Mouse (Mus musculus) hindbrain, embryonic 16.5 days (tissue): ENCODE results near the gene Gm42906. TPM values are rescaled to one million over a fixed set of nuclear protein-coding genes. Genes with fewer than 3 reads are reported as not detected.

Source experiments
- ATAC-seq: fragments of 200-750 bp; cut with Nextera tagmentation; 2 replicates; pipeline ENCODE4 v1.8.0; 2017; ENCODE audit warnings: moderate TSS enrichment, moderate library complexity
- H3K27ac ChIP-seq: fragments of 300-500 bp; sonication (generic); 2 replicates; pipeline ENCODE4 v1.5.1; 2014; ENCODE audit warnings: low read depth, mild to moderate bottlenecking, control low read depth, low read length, moderate library complexity
- H3K27me3 ChIP-seq: fragments of 300-500 bp; sonication (generic); replicated peaks from 2 replicates; pipeline ENCODE4 v1.6.1; 2014; ENCODE audit warnings: low read length; ENCODE audit not compliant: control insufficient read depth, insufficient read depth
- H3K36me3 ChIP-seq: fragments of 300-500 bp; sonication (generic); 2 replicates; pipeline ENCODE4 v1.6.1; 2014; ENCODE audit warnings: mild to moderate bottlenecking, low read length, moderate library complexity, mixed read lengths; ENCODE audit not compliant: control insufficient read depth, insufficient read depth
- H3K4me1 ChIP-seq: fragments of 300-500 bp; sonication (generic); 2 replicates; pipeline ENCODE4 v1.6.1; 2014; ENCODE audit warnings: low read depth, low read length; ENCODE audit not compliant: control insufficient read depth, insufficient read depth
- H3K4me2 ChIP-seq: fragments of 300-500 bp; sonication (generic); 2 replicates; pipeline ENCODE4 v1.6.1; 2014; ENCODE audit warnings: mild to moderate bottlenecking, low read length, control low read depth, moderate library complexity
- H3K4me3 ChIP-seq: fragments of 300-500 bp; sonication (generic); 2 replicates; pipeline ENCODE4 v1.5.1; 2014; ENCODE audit warnings: mild to moderate bottlenecking, low read length, control low read depth, moderate library complexity
- H3K9ac ChIP-seq: fragments of 300-500 bp; sonication (generic); 2 replicates; pipeline ENCODE4 v1.6.1; 2014; ENCODE audit warnings: low read depth, mild to moderate bottlenecking, control low read depth, low read length, moderate library complexity
- H3K9me3 ChIP-seq: fragments of 300-500 bp; sonication (generic); 2 replicates; pipeline ENCODE4 v1.6.1; 2014; ENCODE audit warnings: mild to moderate bottlenecking, low read length, moderate library complexity; ENCODE audit not compliant: control insufficient read depth
- WGBS: fragments of 180-500 bp; shearing (Covaris S2); extraction: QIAGEN DNeasy Blood & Tissue Kit; methylation state at CpG from one replicate; pipeline ENCODE4 v1.1.7; 2014; 5-methylcytosine and 5-hydroxymethylcytosine counted together
- polyA plus RNA-seq: library from polyadenylated mRNA; unstranded; fragments of >200 nt; fragmentation: Nextera tagmentation; extraction: Ambion mirVana; gene quantifications from 2 replicates; pipeline ENCODE4 v1.2.1, GENCODE M21; 2015

The Gm42906 gene
- polyA plus RNA-seq, 1 experiment from 2014 or later = not detected

DNA sequence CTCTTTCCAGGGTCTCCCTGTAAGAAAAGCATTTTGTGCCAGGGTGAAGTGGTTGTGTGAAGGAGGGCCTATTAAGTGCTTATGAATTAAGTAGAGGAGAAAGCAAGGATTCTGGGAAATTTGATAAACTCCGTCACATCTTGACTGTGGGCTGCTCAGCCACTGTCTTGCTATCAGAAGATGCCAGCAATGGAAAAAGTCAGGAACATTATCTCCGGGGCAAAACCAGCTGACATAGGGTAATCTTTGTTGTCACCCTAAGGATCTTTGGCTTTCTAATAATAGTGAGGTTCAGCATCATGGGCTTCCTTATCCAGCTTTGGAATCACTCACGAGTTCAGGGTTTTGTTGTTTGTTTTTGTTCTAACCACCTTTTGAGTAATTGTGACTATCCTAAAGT lies 14.3 kb downstream of the Gm42906 start:
- no peak for ATAC-seq
- H3K27ac ChIP-seq = no peak overlapping the region

DNA sequence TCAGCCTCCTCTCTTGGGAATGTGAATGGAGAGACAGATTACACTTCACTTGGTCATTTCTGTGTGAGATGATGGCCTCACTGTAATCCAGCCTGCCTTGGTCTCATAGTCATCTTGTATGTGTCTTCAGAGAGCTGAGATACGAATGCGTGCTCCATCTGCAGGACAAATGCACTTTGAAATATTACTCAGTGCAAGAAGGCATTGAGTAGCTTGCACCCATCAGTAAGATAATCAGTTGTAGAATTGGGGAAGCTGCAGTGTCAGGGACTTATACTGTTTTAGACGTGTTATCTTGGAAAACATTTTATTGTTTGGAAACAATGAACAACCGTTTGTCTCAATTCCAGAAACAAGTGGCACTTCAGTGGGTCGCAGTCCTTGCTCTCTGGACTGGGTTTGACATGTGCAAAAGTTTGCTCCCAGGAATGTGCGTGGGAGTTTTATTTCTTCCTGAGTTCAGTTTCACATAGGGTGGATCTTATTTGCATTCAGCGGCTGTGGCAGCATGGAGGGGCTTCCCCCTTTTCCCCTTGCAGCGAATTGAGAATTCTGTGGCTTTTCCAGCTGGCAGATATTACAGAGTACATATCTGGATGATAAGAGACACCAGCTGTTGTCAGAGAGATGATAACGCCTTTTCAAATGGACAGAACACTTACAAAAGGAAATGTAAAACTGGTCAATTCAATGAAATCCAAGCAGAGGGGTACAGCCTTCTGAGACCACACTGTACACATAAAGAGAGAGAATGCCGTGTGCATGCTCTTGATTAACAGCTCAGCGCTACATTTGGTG lies 15.1 kb downstream of the Gm42906 start:
- H3K4me1 ChIP-seq = no peaks in the 10 kb centered on the region
- H3K9me3 ChIP-seq = no peaks in the 10 kb centered on the region
- H3K27ac ChIP-seq = no peak overlapping the region
- H3K9ac ChIP-seq = no peak overlapping the region
- H3K27me3 ChIP-seq = no peaks in the 10 kb centered on the region
- WGBS = 66% methylated on average over 11 of the region's 11 CpGs
- no peak overlapping the region for H3K4me3 ChIP-seq
- ATAC-seq = no peak
- no peak overlapping the region for H3K4me2 ChIP-seq
- H3K36me3 ChIP-seq = no peaks in the 10 kb centered on the region

More for the DNA sequence above, 14.3 kb downstream of the Gm42906 start:
- no peak overlapping the region for H3K4me3 ChIP-seq
- H3K9me3 ChIP-seq = no peaks in the 10 kb centered on the region
- H3K36me3 ChIP-seq = no peaks in the 10 kb centered on the region
- no peak overlapping the region for H3K9ac ChIP-seq
- WGBS = 65% methylated on average over 3 of the region's 3 CpGs
- H3K4me1 ChIP-seq = no peaks in the 10 kb centered on the region
- no peak overlapping the region for H3K4me2 ChIP-seq
- H3K27me3 ChIP-seq = no peaks in the 10 kb centered on the region

DNA sequence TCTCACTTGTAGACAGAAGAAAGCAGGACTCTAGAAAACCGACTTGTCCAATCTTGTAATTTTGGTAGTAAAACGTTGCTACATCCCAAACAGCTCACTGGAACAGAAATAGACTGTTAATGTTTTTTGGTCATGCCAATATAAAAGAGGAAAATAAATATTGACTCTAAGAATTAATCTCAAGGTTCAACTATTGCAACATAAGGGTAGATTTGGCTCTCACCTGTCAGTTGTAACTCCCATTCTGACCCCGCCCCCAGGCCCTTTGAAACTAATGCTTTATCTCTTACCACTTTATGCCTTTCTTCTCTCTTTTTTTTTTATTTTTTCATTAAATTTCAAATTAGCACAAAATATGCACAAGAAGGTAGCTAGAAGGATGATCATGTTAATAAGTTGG lies 18.0 kb downstream of the Gm42906 start:
- Histone ChIP-seq H3K9me3 (no peaks in the 10 kb centered on the region), H3K4me2 (no peak overlapping the region), H3K9ac (no peak overlapping the region), H3K4me3 (no peak overlapping the region), H3K36me3 (no peaks in the 10 kb centered on the region), H3K27me3 (no peaks in the 10 kb centered on the region), H3K4me1 (peaks cover 2% of the 10 kb centered on the region; the same call in 1 of the 2 replicates), H3K27ac (no peak overlapping the region)
- ATAC-seq = no peak
- 73% methylated on average over 3 of the region's 3 CpGs for WGBS

DNA sequence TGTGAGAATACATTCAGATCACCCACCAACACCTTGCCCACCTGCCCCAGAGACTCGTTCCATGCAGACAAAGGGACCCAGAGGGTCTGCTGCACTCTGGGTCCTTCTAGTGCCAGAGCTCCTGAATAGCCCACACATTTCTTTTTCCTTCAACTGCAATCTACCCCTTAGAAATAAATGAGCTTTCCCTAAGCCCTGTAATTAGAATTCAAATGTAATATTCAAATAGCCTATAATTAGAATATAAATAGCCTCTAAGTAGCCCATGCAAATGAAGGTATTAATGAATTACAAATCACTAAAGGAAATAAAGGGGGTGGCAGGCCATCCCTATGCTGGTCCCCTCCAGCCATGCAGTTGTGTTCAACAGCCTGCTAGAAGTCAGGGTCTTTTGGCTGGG lies 18.7 kb downstream of the Gm42906 start:
- Histone ChIP-seq H3K27ac (no peak overlapping the region), H3K27me3 (no peaks in the 10 kb centered on the region), H3K4me3 (no peak overlapping the region), H3K4me1 (peaks cover 2% of the 10 kb centered on the region; the same call in 1 of the 2 replicates), H3K4me2 (no peak overlapping the region), H3K9me3 (no peaks in the 10 kb centered on the region), H3K36me3 (no peaks in the 10 kb centered on the region), H3K9ac (no peak overlapping the region)
- WGBS = 10% methylated on average over 1 of the region's 1 CpGs
- peak; percentile 55; the same call in 1 of the 2 replicates for ATAC-seq

DNA sequence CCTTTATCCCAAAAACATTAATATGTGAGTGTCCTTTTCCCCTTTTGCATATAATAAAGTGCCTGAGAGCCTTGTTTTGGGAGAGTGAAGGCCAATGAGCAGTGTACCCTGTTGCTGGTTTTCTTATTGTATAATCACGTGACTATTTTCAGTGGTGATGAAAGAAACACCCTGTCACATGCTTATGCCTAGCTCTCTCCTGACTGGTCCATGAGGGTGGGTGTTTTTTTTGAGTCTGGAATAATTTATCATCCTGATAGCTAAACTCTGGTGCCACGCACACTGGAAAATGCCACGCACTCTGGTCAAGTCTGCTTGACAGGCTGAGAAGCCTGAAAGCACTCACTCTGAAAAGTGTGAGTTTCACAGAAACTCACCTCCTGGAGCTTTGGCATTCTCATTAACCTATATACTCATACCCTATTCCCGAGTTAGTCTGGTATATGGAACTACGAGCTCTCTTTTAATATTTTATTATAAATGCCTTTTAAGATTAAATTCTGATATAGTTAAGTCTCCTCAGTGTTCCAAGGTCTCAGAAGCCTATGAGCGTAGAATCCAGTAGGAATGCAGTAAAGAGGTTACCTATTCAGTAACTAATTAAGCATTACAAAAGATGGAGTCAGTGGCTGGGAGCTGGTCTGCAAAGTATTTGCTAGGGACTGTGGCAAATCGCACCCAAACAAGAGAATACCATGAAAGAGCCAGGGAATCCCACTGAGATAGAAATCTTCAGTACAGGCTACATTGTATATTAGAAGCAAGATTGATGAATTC lies 19.7 kb downstream of the Gm42906 start:
- Histone ChIP-seq H3K9ac (no peak overlapping the region), H3K9me3 (no peaks in the 10 kb centered on the region), H3K27ac (no peak overlapping the region), H3K4me1 (peaks cover 2% of the 10 kb centered on the region; the same call in 1 of the 2 replicates), H3K4me3 (no peak overlapping the region), H3K4me2 (no peak overlapping the region), H3K36me3 (no peaks in the 10 kb centered on the region), H3K27me3 (no peaks in the 10 kb centered on the region)
- ATAC-seq = no peak
- 16% methylated on average over 7 of the region's 7 CpGs for WGBS

DNA sequence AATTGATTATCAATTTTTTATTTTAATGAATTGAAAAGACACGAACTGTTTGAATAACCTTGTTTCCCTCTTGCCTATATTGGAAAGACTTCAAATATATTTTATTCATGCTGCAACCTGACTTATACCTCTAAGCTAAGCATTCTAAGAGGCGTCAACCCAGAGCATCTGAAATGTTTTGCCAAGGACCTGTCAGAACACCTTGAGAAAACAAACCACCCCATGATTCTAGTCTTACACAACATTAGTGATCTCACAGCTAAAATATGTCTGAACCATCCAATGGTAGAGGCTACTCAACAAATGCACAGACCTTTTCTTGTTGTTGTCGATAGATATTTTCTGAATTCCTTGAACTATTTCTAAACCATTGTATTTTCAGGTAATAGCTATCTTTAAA lies 20.5 kb downstream of the Gm42906 start:
- H3K4me1 ChIP-seq = peaks cover 2% of the 10 kb centered on the region; the same call in 1 of the 2 replicates
- no peaks in the 10 kb centered on the region for H3K9me3 ChIP-seq
- H3K4me3 ChIP-seq = no peak overlapping the region
- WGBS = 90% methylated on average over 3 of the region's 3 CpGs
- no peak overlapping the region for H3K4me2 ChIP-seq
- no peak overlapping the region for H3K9ac ChIP-seq
- H3K27ac ChIP-seq = no peak overlapping the region
- no peak for ATAC-seq
- no peaks in the 10 kb centered on the region for H3K27me3 ChIP-seq
- H3K36me3 ChIP-seq = no peaks in the 10 kb centered on the region

DNA sequence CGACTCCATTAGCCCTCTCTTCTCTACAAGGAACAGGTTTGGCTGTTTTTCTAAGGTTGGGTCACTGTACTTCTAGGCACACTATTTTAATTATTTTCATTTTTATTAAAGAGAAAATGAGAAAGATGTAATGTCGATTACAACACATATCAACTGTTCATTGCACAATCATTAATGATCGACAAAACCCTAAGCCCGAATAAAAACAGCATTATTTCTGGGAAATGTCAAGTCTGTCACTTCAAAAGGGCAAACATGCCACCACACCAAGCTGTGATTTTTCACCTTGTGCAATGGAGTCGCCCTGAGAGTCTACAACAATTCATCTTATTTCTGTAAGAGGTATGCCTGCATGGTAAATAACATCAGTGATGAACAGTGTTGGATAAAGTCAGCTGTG lies 21.7 kb downstream of the Gm42906 start:
- H3K4me2 ChIP-seq = no peak overlapping the region
- WGBS = 82% methylated on average over 5 of the region's 5 CpGs
- ATAC-seq = no peak

DNA sequence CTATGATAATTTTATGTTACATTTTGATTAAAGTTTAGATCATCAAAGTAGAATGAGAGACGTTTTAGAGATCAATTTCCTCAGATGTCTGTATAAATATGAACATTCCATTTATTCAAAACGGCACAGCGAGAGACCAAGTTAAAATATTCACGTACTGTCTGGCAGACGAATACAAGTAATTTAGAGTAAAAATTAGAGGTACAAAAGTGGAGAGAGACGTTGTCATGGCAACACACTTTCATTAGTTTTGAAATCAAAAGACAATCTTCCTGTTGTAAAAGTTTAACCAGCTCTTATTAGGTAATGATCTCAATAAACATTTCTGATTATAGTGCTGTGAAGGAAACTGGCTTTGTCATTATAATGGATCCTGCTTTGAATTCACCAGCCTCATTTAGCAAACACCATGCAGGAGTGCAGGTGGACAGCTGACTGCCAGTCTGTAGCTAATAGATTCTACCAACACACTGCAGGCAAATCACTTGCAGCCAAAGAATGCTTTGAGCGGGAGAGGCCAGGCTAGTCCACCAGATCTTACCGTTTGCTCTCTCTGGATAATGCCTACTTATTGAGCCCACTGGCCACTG lies 22.6 kb downstream of the Gm42906 start:
- 36% methylated on average over 8 of the region's 8 CpGs for WGBS
- Histone ChIP-seq H3K9ac (no peak overlapping the region), H3K36me3 (no peaks in the 10 kb centered on the region), H3K4me2 (no peak overlapping the region), H3K27me3 (no peaks in the 10 kb centered on the region), H3K4me1 (peaks cover 2% of the 10 kb centered on the region; the same call in 1 of the 2 replicates), H3K9me3 (no peaks in the 10 kb centered on the region), H3K27ac (no peak overlapping the region), H3K4me3 (no peak overlapping the region)
- ATAC-seq = peak; percentile 51

More for the DNA sequence above, 21.7 kb downstream of the Gm42906 start:
- no peaks in the 10 kb centered on the region for H3K9me3 ChIP-seq
- no peaks in the 10 kb centered on the region for H3K36me3 ChIP-seq
- no peak overlapping the region for H3K4me3 ChIP-seq
- no peak overlapping the region for H3K9ac ChIP-seq
- no peaks in the 10 kb centered on the region for H3K27me3 ChIP-seq
- H3K4me1 ChIP-seq = peaks cover 2% of the 10 kb centered on the region; the same call in 1 of the 2 replicates
- H3K27ac ChIP-seq = no peak overlapping the region

DNA sequence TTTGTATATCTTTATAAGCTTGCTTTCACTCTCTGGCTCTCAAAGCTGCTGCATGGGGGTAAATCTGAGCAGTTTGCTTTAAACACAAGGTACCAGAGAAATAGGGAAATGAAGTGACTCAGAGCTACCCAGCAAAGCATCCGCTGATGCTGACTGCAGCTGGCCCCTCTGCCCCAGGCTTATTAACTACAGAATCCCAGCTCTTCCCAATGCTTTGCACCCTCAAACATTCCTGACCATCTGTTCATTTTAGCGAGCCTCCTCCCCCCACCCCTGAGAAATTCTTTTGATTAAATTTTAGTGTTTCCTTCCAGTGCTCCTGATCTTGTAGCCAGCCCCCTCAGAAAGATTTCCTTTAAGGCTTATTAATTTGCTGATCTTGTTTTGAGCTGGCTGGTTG lies 24.4 kb downstream of the Gm42906 start:
- H3K36me3 ChIP-seq = no peaks in the 10 kb centered on the region
- H3K4me2 ChIP-seq = no peak overlapping the region
- ATAC-seq = peak; percentile 54; the same call in 1 of the 2 replicates
- H3K27ac ChIP-seq = peak overlapping the region; percentile 39
- H3K9me3 ChIP-seq = no peaks in the 10 kb centered on the region
- H3K27me3 ChIP-seq = no peaks in the 10 kb centered on the region
- 34% methylated on average over 2 of the region's 2 CpGs for WGBS
- peaks cover 2% of the 10 kb centered on the region; the same call in 1 of the 2 replicates for H3K4me1 ChIP-seq
- peak overlapping the region; percentile 9; the same call in 1 of the 2 replicates for H3K9ac ChIP-seq
- no peak overlapping the region for H3K4me3 ChIP-seq
